Mouse (Mus musculus): ENCODE measurements at regions not wholly inside any gene's neighbourhood (a gene's known extent, or its start where the extent isn't known, plus 50 kb on each side); places are given as distances from the start of the nearest gene placed in this dataset.

GRCm38 (mm10) chr15:40435156-40435555 is 301.0 kb downstream of the 9330182O14Rik start:
- Histone ChIP-seq H3K27ac (ENCODE audit: control insufficient read depth, low read depth, low read length) (no peak overlapping the region), H3K27me3 (ENCODE audit: control insufficient read depth in 1 of 2, insufficient read depth in 2 of 2, low read length in 2 of 2) (no peaks in the 10 kb centered on the region), H3K9ac (ENCODE audit: control insufficient read depth, low read depth, low read length, poor library complexity, severe bottlenecking) (no peak overlapping the region), H3K4me3 (ENCODE audit: control insufficient read depth in 1 of 2, insufficient read depth in 1 of 2, low read depth in 2 of 2, low read length in 2 of 2) (no peak overlapping the region), H3K4me1 (ENCODE audit: control insufficient read depth in 1 of 2, insufficient read depth in 2 of 2, low read length in 2 of 2) (no peaks in the 10 kb centered on the region), H3K36me3 (ENCODE audit: control insufficient read depth in 1 of 2, insufficient read depth in 2 of 2, low read length in 2 of 2) (no peaks in the 10 kb centered on the region), H3K79me2 (ENCODE audit: control insufficient read depth, insufficient read depth, low read length, poor library complexity) (no peaks in the 10 kb centered on the region), H3K9me3 (replicated peaks; ENCODE audit: insufficient read depth, low read length) (no peaks in the 10 kb centered on the region)
- no peak for TF ChIP-seq UBTF (IDR thresholded peaks at IDR 0.05; ENCODE audit: borderline replicate concordance, insufficient read depth, low read depth, low read length)
- TF ChIP-seq MYC (IDR thresholded peaks at IDR 0.05; ENCODE audit: low read depth, low read length) = no peak
- no peak for TF ChIP-seq SIN3A (IDR thresholded peaks at IDR 0.05; ENCODE audit: low read length)
- no peak for TF ChIP-seq POLR2AphosphoS5 (IDR thresholded peaks at IDR 0.05; ENCODE audit: borderline replicate concordance, low read depth, low read length)
- no peak for TF ChIP-seq MEF2A (IDR thresholded peaks at IDR 0.05; ENCODE audit: extremely low read depth, insufficient replicate concordance, low read depth, low read length, poor library complexity, severe bottlenecking)
- no peak for TF ChIP-seq EP300 (IDR thresholded peaks at IDR 0.05; ENCODE audit: low read depth in 1 of 2, low read length in 2 of 2)
- no peak for TF ChIP-seq ZMIZ1 (IDR thresholded peaks at IDR 0.05; ENCODE audit: low read depth, low read length)
- no peak for TF ChIP-seq GABPA (IDR thresholded peaks at IDR 0.05; ENCODE audit: low read depth, low read length)
- TF ChIP-seq GATA1 (IDR thresholded peaks at IDR 0.05; ENCODE audit: low read depth, low read length) = no peak
- TF ChIP-seq CTCF (IDR thresholded peaks at IDR 0.05 in 2 of 3, conservative IDR thresholded peaks at IDR 0.05 in 1 of 3; ENCODE audit: control insufficient read depth in 1 of 3, insufficient read depth in 1 of 3, low read depth in 2 of 3, low read length in 3 of 3, poor library complexity in 1 of 3, severe bottlenecking in 1 of 3) = no peak
- no peak for TF ChIP-seq SMC3 (IDR thresholded peaks at IDR 0.05; ENCODE audit: low read depth, low read length)
- TF ChIP-seq RCOR1 (IDR thresholded peaks at IDR 0.05; ENCODE audit: low read depth, low read length) = no peak
- DNase-seq (ENCODE audit: low read depth, low spot score) = no peak

- Histone ChIP-seq H3K4me3 (ENCODE audit: control insufficient read depth in 1 of 2, insufficient read depth in 1 of 2, low read depth in 2 of 2, low read length in 2 of 2) (no peak overlapping the region), H3K36me3 (ENCODE audit: control insufficient read depth in 1 of 2, insufficient read depth in 2 of 2, low read length in 2 of 2) (no peaks in the 10 kb centered on the region), H3K9ac (ENCODE audit: control insufficient read depth, low read depth, low read length, poor library complexity, severe bottlenecking) (no peak overlapping the region), H3K27ac (ENCODE audit: control insufficient read depth, low read depth, low read length) (no peak overlapping the region), H3K27me3 (ENCODE audit: control insufficient read depth in 1 of 2, insufficient read depth in 2 of 2, low read length in 2 of 2) (no peaks in the 10 kb centered on the region), H3K79me2 (ENCODE audit: control insufficient read depth, insufficient read depth, low read length, poor library complexity) (no peaks in the 10 kb centered on the region), H3K4me1 (ENCODE audit: control insufficient read depth in 1 of 2, insufficient read depth in 2 of 2, low read length in 2 of 2) (no peaks in the 10 kb centered on the region), H3K9me3 (replicated peaks; ENCODE audit: insufficient read depth, low read length) (no peaks in the 10 kb centered on the region)
- no peak for TF ChIP-seq GABPA (IDR thresholded peaks at IDR 0.05; ENCODE audit: low read depth, low read length)
- TF ChIP-seq JUND (IDR thresholded peaks at IDR 0.05; ENCODE audit: low read depth, low read length) = no peak
- no peak for TF ChIP-seq TCF12 (IDR thresholded peaks at IDR 0.05; ENCODE audit: low read depth, low read length)
- no peak for TF ChIP-seq ZNF384 (IDR thresholded peaks at IDR 0.05; ENCODE audit: low read depth, low read length)
- TF ChIP-seq TBP (IDR thresholded peaks at IDR 0.05; ENCODE audit: low read depth, low read length) = no peak
- no peak for TF ChIP-seq CHD2 (IDR thresholded peaks at IDR 0.05; ENCODE audit: low read length)
- TF ChIP-seq EP300 (IDR thresholded peaks at IDR 0.05; ENCODE audit: low read depth in 1 of 2, low read length in 2 of 2) = no peak
- TF ChIP-seq E2F4 (IDR thresholded peaks at IDR 0.05; ENCODE audit: borderline replicate concordance, low read depth, low read length) = no peak
- no peak for TF ChIP-seq MAZ (IDR thresholded peaks at IDR 0.05; ENCODE audit: low read depth, low read length)
- no peak for TF ChIP-seq ETS1 (IDR thresholded peaks at IDR 0.05; ENCODE audit: low read depth, low read length)
- no peak for TF ChIP-seq UBTF (IDR thresholded peaks at IDR 0.05; ENCODE audit: borderline replicate concordance, insufficient read depth, low read depth, low read length)
- TF ChIP-seq SIN3A (IDR thresholded peaks at IDR 0.05; ENCODE audit: low read length) = no peak
- TF ChIP-seq CTCF (IDR thresholded peaks at IDR 0.05 in 2 of 3, conservative IDR thresholded peaks at IDR 0.05 in 1 of 3; ENCODE audit: control insufficient read depth in 1 of 3, insufficient read depth in 1 of 3, low read depth in 2 of 3, low read length in 3 of 3, poor library complexity in 1 of 3, severe bottlenecking in 1 of 3) = no peak
- TF ChIP-seq ZMIZ1 (IDR thresholded peaks at IDR 0.05; ENCODE audit: low read depth, low read length) = no peak
- no peak for TF ChIP-seq MXI1 (IDR thresholded peaks at IDR 0.05; ENCODE audit: low read depth, low read length)
- TF ChIP-seq MAFK (IDR thresholded peaks at IDR 0.05; ENCODE audit: borderline replicate concordance, low read depth, low read length) = no peak
- TF ChIP-seq MEF2A (IDR thresholded peaks at IDR 0.05; ENCODE audit: extremely low read depth, insufficient replicate concordance, low read depth, low read length, poor library complexity, severe bottlenecking) = no peak
- TF ChIP-seq GATA1 (IDR thresholded peaks at IDR 0.05; ENCODE audit: low read depth, low read length) = no peak
- no peak for DNase-seq (ENCODE audit: low read depth, low spot score)
Measured at GRCm38 (mm10) chr15:40436688-40437087, 302.5 kb downstream of the 9330182O14Rik start.

Measured in MEL (cell line).